ENCODE assay signal across 14 mouse cellular contexts in the genomic region with DNA sequence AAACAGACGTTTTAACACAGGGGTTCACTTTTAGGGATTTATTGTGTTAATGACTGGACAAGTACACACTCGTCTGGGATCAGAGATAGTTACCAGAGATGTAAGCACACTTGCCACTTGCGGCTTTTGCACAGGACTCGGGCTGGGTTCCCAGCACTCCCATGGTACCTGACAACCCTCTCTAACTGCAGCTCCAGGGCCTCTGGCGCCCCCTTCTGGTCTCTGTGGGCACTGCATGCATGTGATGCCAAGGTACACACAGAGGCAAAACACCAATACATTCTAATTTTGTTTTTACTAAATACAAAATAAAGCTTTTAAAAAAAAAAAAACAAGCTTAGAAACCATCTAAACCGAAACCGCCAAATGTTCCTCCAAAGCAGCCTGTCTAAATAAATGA. TPM values are rescaled to one million over a fixed set of nuclear protein-coding genes. Genes with fewer than 3 reads are reported as not detected.
DNase-seq lines count a peak whose midpoint lies in the region; ATAC-seq and TF ChIP-seq lines count a peak whose summit lies in the region.
"Had no signal": no experiment of that assay in that cellular context is flagged by ENCODE, and none has a peak within 500 bp of the region (broad histone marks: within the 10 kb centered on the region; RNA-seq: fewer than 3 reads in every experiment).

No protein-coding gene starts in this region.

- H3K27ac ChIP-seq in left cerebral cortex, adult 2 months: no peak overlapping the region
- H3K27ac ChIP-seq in stomach, postnatal 0 days (replicated peaks): no peak overlapping the region
- H3K27ac ChIP-seq: limb, embryonic 12.5 days had no signal

- no peak for TF ChIP-seq EP300 in stomach, postnatal 0 days (optimal IDR thresholded peaks at IDR 0.05)

- WGBS in stomach, postnatal 0 days: 77% methylated on average over 7 of the region's 7 CpGs

- H3K27me3 ChIP-seq in stomach, postnatal 0 days (ENCODE audit: control insufficient read depth, insufficient read depth, low read length): no peaks in the 10 kb centered on the region
- H3K27me3 ChIP-seq: limb, embryonic 12.5 days had no signal

- peak; percentile 32 to 37 for DNase-seq in cerebellum, postnatal 10 days
- DNase-seq in cerebellum, adult 9-11 months: no peak
- DNase-seq in left cerebral cortex, adult 2 months (ENCODE audit: extremely low spot score in 1 of 2, low spot score in 2 of 2): no peak
- DNase-seq in left cerebral cortex, adult 8-10 months (ENCODE audit: low spot score in 2 of 2): no peak
- DNase-seq in thymus, postnatal 25 days: peak; percentile 6
- no peak for DNase-seq in thymus, postnatal 14 days
- DNase-seq in stomach, postnatal 0 days (ENCODE audit: low spot score): no peak
- DNase-seq in spleen, adult 18-20 months: no peak
- DNase-seq: embryo, embryonic 11 days; gastrocnemius, postnatal 14 days; layer of hippocampus, adult 9-11 months had no signal

- H3K9me3 ChIP-seq in stomach, postnatal 0 days (ENCODE audit: control insufficient read depth, low read length): no peaks in the 10 kb centered on the region

- no peak overlapping the region for H3K4me2 ChIP-seq in stomach, postnatal 0 days (replicated peaks; ENCODE audit: low read depth)
- H3K4me2 ChIP-seq: limb, embryonic 12.5 days had no signal

- peaks cover 6% of the 10 kb centered on the region; the same call in 1 of the 2 replicates for H3K4me1 ChIP-seq in stomach, postnatal 0 days (replicated peaks; ENCODE audit: control insufficient read depth, insufficient read depth)

- H3K36me3 ChIP-seq in stomach, postnatal 0 days (ENCODE audit: control insufficient read depth, insufficient read depth, low read length): no peaks in the 10 kb centered on the region

- peak; percentile 40 for TF ChIP-seq CTCF in left cerebral cortex, adult 2 months (IDR thresholded peaks at IDR 0.05)
- TF ChIP-seq CTCF in stomach, postnatal 0 days (IDR thresholded peaks at IDR 0.05; ENCODE audit: low read depth): peak; percentile 60

- H3K4me3 ChIP-seq in left cerebral cortex, adult 2 months: no peak overlapping the region
- no peak overlapping the region for H3K4me3 ChIP-seq in stomach, postnatal 0 days (ENCODE audit: low read depth, low read length)
- H3K4me3 ChIP-seq: forebrain, embryonic 10.5 days; limb, embryonic 12.5 days had no signal

- intact Hi-C loops in left cerebral cortex, adult 2 months (cut with DNase I): no loop called here

- H3K9ac ChIP-seq in stomach, postnatal 0 days (ENCODE audit: low read length): no peak overlapping the region
- H3K9ac ChIP-seq: limb, embryonic 12.5 days had no signal

- ATAC-seq in stomach, postnatal 0 days (ENCODE audit: low FRiP score, low TSS enrichment): no peak
- ATAC-seq: intestine, embryonic 16.5 days had no signal

RNA-seq across cellular contexts. Expression of gene Dnmbp, which starts 58.4 kb away (rescaled TPM):
- 10 to 100 TPM; 13.8 to 14.1 TPM for total RNA-seq in left cerebral cortex, adult 2 months (2021)
- 10 to 100 TPM; 12.7 to 15.6 (median 14.8) TPM for total RNA-seq in left cerebral cortex, adult 8-10 months (2022)
- polyA plus RNA-seq in stomach, postnatal 0 days (2015; fragmentation: Nextera tagmentation; extraction: Ambion mirVana): 14.2 and 14.6 TPM in 2 replicates

Comparison
In these comparisons a context has a peak if more than half of its experiments do, and no peak if none do; other contexts are left out.
1. DNase-seq: peak in cerebellum, postnatal 10 days (2 of 2) and thymus, postnatal 25 days (single experiment); none in cerebellum, adult 9-11 months (single experiment), left cerebral cortex, adult 2 months (0 of 2), left cerebral cortex, adult 8-10 months (0 of 2), thymus, postnatal 14 days (single experiment), stomach, postnatal 0 days (single experiment) and spleen, adult 18-20 months (0 of 2).